Mouse (Mus musculus): ENCODE data around the gene Sh3bp5l.

DNA sequence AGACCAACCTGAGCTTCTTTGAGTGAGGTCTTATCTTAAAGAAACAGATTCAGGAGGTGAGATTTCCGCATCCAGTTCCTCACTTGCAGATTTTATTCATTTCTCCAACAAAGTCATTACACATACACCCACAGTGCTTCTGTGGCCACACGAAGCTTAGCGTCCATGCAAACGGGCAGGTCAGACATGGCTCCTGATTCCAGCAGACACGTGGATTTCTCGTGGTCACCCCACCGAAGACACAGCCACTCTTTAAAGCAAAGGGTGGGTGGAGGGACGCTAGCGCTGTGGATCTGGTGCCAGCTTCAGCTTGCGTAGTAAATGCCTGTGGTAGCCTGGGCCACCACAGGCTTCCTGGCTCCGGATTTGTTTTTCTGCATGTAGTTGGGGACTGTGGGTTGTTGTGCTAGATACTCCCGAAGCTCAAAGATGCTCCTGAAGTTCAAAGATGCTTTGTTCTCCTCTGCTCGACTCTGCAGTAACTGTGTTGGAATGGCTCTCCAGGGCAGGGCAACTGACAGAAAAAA, 48.5 kb upstream of the Sh3bp5l start:
- TF ChIP-seq POLR2A (IDR thresholded peaks at IDR 0.05; ENCODE audit: low read depth, low read length), result no peak
- TF ChIP-seq CTCF (IDR thresholded peaks at IDR 0.05; ENCODE audit: extremely low read depth, insufficient read length, insufficient replicate concordance, low read depth, low read length), result no peak
